Mouse (Mus musculus) kidney, adult 2 months (tissue): Measurements from ENCODE around the gene E130114P18Rik.

ENCODE experiments used
- CTCF ChIP-seq: fragments of 200-500 bp; conservative IDR thresholded peaks from 2 replicates; pipeline ENCODE4 v1.5.1; 2011; ENCODE audit warnings: low read depth, mild to moderate bottlenecking, control low read depth, low read length, moderate library complexity, mixed read lengths; ENCODE audit not compliant: insufficient read depth, insufficient read length
- POLR2A ChIP-seq: fragments of 200-500 bp; IDR thresholded peaks from one replicate; pipeline ENCODE4 v1.6.1; 2011; ENCODE audit warnings: low read depth, low read length, control low read depth

DNA sequence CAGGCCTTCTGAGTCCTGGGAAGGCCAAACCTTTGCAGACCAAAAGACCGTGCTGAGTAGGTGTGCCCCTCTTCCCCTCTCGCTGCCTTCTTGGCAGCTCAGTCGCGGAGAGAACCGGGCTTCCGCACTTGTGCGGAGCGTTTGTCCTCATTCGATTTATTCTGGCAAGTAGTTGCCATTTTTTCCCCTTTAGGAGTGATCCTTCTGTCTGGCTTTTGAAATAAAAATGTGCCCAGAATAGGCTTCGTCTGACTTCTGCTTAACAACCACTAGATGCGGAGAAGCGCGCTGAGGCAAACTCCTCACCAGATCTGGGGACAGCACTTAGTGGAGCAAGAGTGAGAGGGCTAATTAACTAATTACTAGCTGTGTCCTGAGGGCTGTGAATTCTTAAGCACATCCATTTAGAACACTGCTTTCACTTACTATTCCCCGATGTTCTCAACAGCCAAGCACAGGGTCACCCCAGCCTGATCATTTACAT, 19.9 kb downstream of the E130114P18Rik start:
- no peak for TF ChIP-seq POLR2A
- no peak for TF ChIP-seq CTCF
